Mouse (Mus musculus): Measurements from ENCODE around the gene Inip. TPM values are rescaled to one million over a fixed set of nuclear protein-coding genes. Genes with fewer than 3 reads are reported as not detected.

Gene Inip
- total RNA-seq, 2 experiments from 2014 or later = 23.6 to 25.6 TPM

DNA sequence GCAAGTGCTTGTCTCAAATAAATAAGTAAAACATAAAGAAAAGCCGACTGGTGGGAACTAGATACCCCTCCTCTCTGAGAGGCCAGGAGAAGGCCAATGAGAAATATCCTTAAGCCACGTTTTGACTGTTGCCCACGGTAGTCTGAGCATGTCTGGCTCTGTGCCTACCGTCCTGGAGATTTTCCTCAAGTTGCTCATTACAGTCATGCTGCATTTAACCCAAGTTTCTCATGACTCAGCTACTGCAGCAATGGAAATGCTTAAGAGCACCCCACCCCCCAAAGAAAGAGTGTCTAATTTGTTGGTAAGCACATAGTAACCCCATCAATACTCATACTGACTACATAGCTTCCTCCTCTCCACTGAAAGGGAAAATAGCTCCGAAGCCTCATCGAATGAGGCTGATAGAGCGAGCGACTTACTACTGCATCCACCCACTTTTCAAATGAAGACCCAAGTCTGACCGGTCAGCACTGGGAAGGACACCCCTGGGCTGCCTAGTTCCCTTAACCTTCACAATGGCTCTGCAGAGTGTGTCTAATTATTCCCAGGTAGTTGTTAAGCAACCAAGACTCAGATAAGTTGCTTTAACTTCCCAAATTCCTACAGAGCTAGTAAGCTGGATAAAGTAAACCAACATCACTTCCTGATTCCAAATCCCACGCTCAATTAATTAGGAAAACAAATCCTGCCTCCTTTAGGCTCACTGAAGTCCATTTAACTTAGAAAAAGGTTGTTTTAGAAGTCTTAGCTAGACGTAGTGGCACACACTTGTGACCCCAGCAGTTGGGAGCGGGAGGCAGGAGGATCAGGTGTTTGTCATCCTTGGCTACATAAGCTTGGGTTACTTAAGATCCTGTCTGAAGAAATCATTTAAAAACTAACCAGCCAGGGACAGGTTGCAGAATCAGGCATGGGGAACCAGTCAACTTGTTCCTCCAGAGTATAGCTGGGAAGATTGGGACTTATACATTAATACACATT lies 43.6 kb downstream of the Inip start:
- Histone ChIP-seq H3K27ac (no peak overlapping the region; the same call in 1 of the 2 replicates), H3K4me3 (no peak overlapping the region)
- no peak for DNase-seq (ENCODE audit: low spot score in 2 of 2)
- no peak for TF ChIP-seq CTCF (conservative IDR thresholded peaks at IDR 0.05)

GRCm38 (mm10) chr4:59756332-59757082 lies 44.9 kb downstream of the Inip start:
- TF ChIP-seq CTCF (conservative IDR thresholded peaks at IDR 0.05) = no peak

GRCm38 (mm10) chr4:59753491-59754140 lies 47.8 kb downstream of the Inip start:
- no peak for TF ChIP-seq CTCF (conservative IDR thresholded peaks at IDR 0.05)
- H3K27ac ChIP-seq = no peak overlapping the region
- no peak for DNase-seq (ENCODE audit: low spot score in 2 of 2)
- H3K4me3 ChIP-seq = no peak overlapping the region

More at GRCm38 (mm10) chr4:59756332-59757082, 44.9 kb downstream of the Inip start:
- Histone ChIP-seq H3K27ac (0 out of 2 replicates have a peak overlapping the region, but pooled peaks have one; percentile 12), H3K4me3 (no peak overlapping the region)
- DNase-seq (ENCODE audit: low spot score in 2 of 2) = peak; percentile 68 to 79

GRCm38 (mm10) chr4:59739882-59740281 lies 61.5 kb downstream of the Inip start:
- no peak for DNase-seq (ENCODE audit: low spot score in 2 of 2)
- Histone ChIP-seq H3K27ac (no peak overlapping the region), H3K4me3 (no peak overlapping the region)
- no peak for TF ChIP-seq CTCF (conservative IDR thresholded peaks at IDR 0.05)

GRCm38 (mm10) chr4:59739321-59739720 lies 62.1 kb downstream of the Inip start:
- H3K27ac ChIP-seq = no peak overlapping the region
- TF ChIP-seq CTCF (conservative IDR thresholded peaks at IDR 0.05) = peak; percentile 57
- DNase-seq (ENCODE audit: low spot score in 2 of 2) = no peak
- H3K4me3 ChIP-seq = no peak overlapping the region

DNA sequence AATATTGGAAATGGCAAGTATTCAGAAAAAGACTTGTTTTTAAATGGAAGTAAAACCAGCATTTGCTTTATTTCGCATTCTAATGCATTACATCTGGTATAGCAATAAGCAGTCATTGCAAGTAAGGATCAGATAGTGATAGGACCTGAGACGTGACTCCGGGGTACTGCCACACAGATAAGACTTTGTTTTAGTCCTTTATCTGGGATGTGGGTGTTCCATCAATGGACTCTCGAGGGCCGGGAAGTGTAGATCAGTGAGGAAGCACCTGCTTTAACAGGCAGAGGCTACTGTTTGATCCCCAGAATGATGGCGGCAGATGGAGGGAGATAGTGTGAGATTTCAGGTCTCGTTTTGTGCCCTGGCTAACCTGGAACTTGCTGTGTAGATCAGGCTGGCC lies 69.8 kb downstream of the Inip start:
- H3K27ac ChIP-seq = no peak overlapping the region
- no peak for DNase-seq (ENCODE audit: low spot score in 2 of 2)
- H3K4me3 ChIP-seq = no peak overlapping the region
- no peak for TF ChIP-seq CTCF (conservative IDR thresholded peaks at IDR 0.05)

DNA sequence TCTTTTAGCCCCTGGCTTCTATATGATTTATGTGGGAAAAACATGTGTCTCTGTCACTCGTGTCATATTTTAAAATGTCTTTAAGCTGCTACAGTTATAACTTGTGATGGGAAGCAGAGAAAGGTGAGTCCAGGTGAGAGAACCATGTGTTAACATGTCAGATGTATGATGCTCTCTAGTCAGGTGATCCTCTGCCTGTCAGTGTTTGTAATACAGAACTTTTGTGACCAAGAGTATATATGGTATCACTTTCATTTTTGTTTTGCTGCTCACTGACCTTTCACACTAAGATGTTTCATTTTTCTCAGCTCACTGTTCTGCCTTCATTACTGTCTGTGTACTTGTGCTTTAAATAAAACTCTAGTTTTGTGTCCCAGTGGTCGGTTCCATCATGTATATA lies 72.5 kb downstream of the Inip start:
- no peak for TF ChIP-seq CTCF (conservative IDR thresholded peaks at IDR 0.05)
- H3K4me3 ChIP-seq = no peak overlapping the region
- no peak overlapping the region for H3K27ac ChIP-seq
- DNase-seq (ENCODE audit: low spot score in 2 of 2) = no peak

DNA sequence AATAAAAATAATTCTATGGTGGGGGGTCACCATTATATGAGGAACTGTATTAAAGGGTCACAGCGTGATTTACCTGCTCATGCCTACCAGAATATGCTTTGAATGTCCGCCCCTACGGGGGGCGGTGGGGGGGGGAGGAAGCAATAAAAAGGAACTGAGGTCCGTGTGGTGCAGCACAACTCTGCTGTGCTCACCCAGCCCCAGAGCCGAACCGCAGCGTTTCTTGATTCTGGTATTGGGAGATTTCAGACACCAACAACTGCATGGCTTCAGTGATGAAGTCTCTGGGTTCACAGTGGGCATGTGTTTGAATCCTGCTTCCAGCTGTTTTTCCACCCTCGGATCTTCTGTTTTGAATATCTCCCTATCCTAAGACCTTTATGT lies 73.5 kb downstream of the Inip start:
- no peak overlapping the region for H3K4me3 ChIP-seq
- no peak for TF ChIP-seq CTCF (conservative IDR thresholded peaks at IDR 0.05)
- DNase-seq (ENCODE audit: low spot score in 2 of 2) = no peak
- H3K27ac ChIP-seq = no peak overlapping the region

DNA sequence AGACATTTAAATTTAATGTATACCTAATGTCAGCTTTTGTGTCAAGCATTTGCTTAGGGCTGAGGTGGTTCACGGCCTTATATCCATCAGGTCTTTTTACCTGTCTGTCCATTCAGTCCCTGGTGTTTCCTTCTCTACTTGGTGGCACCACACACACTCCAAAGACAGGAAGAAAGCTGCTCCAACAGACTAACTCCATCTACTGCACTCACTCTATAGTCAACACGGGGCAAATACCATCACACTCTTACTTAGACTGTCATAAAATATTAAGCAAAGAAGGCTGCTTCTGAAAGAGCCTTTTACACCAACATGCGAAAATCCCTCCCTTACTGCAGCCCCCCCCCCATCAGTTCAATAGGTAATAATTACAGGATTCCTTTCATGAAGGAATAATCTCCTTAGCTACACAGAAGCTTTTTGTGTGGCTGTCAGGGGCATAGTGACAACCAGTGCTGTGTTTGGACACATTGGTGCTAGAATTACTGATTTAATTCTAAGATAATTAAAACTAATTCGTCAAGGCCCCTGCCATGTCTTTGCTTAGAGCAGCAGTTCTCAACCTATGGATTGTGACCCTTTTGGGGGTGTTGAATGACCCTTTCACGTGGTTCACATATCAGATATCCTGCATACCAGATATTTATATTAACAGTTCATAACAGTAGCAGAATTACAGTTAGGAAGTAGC lies 74.1 kb downstream of the Inip start:
- Histone ChIP-seq H3K4me3 (no peak overlapping the region), H3K27ac (no peak overlapping the region)
- DNase-seq (ENCODE audit: low spot score in 2 of 2) = no peak
- no peak for TF ChIP-seq CTCF (conservative IDR thresholded peaks at IDR 0.05)

- DNase-seq (ENCODE audit: low spot score in 2 of 2) = no peak
- Histone ChIP-seq H3K27ac (no peak overlapping the region), H3K4me3 (no peak overlapping the region)
- no peak for TF ChIP-seq CTCF (conservative IDR thresholded peaks at IDR 0.05)
Measured at GRCm38 (mm10) chr4:59726501-59726900, 74.9 kb downstream of the Inip start.

DNA sequence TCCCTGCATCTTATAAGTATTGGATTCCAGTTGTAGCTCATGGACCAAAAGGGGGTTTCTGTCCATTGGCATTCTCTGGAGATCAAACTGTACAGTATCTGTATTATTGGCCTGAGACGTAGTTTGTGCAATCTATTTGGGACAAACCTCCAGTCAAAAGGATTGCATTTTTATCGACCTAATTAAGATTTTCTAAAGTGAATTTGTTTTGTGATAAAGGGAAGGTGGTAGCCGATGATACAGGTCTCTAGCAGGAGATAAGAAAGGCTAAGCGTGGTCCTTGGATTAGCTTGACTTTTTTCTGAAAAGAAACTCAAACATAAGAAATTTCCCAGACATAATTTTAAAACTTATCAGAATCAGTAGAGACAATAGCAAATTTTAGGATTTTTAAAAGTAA lies 75.8 kb downstream of the Inip start:
- TF ChIP-seq CTCF (conservative IDR thresholded peaks at IDR 0.05) = no peak
- DNase-seq (ENCODE audit: low spot score in 2 of 2) = no peak
- H3K27ac ChIP-seq = no peak overlapping the region
- no peak overlapping the region for H3K4me3 ChIP-seq

DNA sequence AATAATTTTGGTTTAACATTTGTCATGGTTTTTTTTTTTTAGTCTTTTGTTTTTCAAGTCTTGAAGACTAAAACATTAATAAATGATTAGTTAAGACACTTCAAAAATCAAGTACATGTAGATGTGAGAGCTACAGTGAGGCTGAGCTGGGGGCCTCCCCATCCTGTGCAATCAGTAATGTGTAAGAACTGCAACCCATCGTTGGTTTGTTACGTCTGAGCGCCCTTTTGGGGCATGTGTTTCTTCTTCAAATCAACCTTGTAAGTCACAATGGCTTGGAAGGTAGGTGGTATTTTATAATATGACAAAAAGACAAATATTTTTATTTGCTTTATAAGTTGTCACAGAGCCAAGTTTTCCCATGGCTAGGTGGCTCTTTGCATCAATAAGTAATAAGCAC lies 79.6 kb downstream of the Inip start:
- no peak for DNase-seq (ENCODE audit: low spot score in 2 of 2)
- Histone ChIP-seq H3K4me3 (no peak overlapping the region), H3K27ac (no peak overlapping the region)
- TF ChIP-seq CTCF (conservative IDR thresholded peaks at IDR 0.05) = no peak

Other genes starting within 250 kb of the Inip start
- gene Hsdl2, start 220.0 kb downstream of the Inip start, total RNA-seq (2021) = 10 to 100 TPM; 25.3 to 26.6 TPM
- 10 to 100 TPM; 12.8 to 13.6 TPM for gene E130308A19Rik, start 175.4 kb downstream of the Inip start, total RNA-seq (2021)
- 10 to 100 TPM; 40.3 to 44.6 TPM for gene Snx30, start 4.3 kb upstream of the Inip start, total RNA-seq (2021)
- gene Slc46a2, start 113.5 kb upstream of the Inip start, total RNA-seq (2021) = not detected
- not detected for gene Mup4, start 159.1 kb upstream of the Inip start, total RNA-seq (2021)
- not detected for gene Mup6, start 162.7 kb upstream of the Inip start, total RNA-seq (2021)

Measured in layer of hippocampus, adult 2 months (tissue).